Mouse (Mus musculus) lung, adult 2 months (tissue): ENCODE measurements around the gene Sipa1l2. TPM values are rescaled to one million over a fixed set of nuclear protein-coding genes. Genes with fewer than 3 reads are reported as not detected.

Experiments
- DNase-seq: peaks from one replicate; pipeline ENCODE4 v3.0.0; 2022
- H3K4me1 ChIP-seq: fragments of 200-500 bp; 2 replicates; pipeline ENCODE4 v1.6.1; 2011; ENCODE audit warnings: low read length; ENCODE audit not compliant: control insufficient read depth, insufficient read depth
- H3K4me3 ChIP-seq: fragments of 200-500 bp; replicated peaks from 2 replicates; pipeline ENCODE3; 2011; ENCODE audit warnings: low read depth, mild to moderate bottlenecking, control low read depth, low read length; ENCODE audit errors: extremely low read depth
- CTCF ChIP-seq: fragments of 200-500 bp; IDR thresholded peaks from 2 replicates; pipeline ENCODE4 v1.5.1; 2011; ENCODE audit warnings: mild to moderate bottlenecking, low read length, control low read depth; ENCODE audit not compliant: insufficient read depth
- POLR2A ChIP-seq: fragments of 200-500 bp; IDR thresholded peaks from 2 replicates; pipeline ENCODE4 v1.6.1; 2011; ENCODE audit warnings: low read depth, mild to moderate bottlenecking, control low read depth, low read length, borderline replicate concordance; ENCODE audit errors: extremely low read depth
- WGBS: fragments of 180-500 bp; shearing (Covaris S2); methylation state at CpG from one replicate; pipeline ENCODE4 v1.1.7; 2018; 5-methylcytosine and 5-hydroxymethylcytosine counted together
- polyA plus RNA-seq: library from polyadenylated mRNA; depleted of rRNA; stranded (reverse); fragments of >200 nt; gene quantifications from 2 replicates; pipeline ENCODE4 v1.2.3, GENCODE M21; 2012

Sipa1l2 gene
- polyA plus RNA-seq, 1 experiment: 38.6 TPM

DNA sequence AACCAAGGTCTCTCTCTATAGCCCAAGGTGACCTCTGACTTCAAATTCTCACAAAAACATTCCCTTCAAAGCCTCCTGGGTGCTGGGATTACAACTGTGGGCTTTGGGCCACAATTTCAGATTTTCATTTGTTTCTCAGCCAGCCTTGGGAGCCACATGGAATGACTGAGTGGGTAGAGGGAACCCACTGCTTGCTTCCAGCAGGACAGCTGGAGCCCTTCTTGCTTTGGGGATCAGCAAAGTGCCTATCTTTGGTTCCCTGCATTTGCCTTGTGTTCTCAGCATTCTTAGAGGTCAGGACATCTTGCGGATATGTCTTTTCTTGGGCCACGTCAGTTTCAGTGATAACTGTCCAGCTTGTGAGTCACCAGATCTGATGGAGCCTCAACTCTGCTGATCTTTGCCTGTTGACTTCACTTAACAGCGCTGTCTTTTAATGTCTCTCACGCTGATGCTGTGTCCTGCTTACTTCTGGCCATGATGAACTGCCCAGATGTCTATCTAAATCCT lies 38.2 kb upstream of the Sipa1l2 start:
- Histone ChIP-seq H3K4me3 (no peak overlapping the region), H3K4me1 (no peaks in the 10 kb centered on the region)
- WGBS: 75% methylated on average over 4 of the region's 4 CpGs
- DNase-seq: no peak
- TF ChIP-seq CTCF: no peak

DNA sequence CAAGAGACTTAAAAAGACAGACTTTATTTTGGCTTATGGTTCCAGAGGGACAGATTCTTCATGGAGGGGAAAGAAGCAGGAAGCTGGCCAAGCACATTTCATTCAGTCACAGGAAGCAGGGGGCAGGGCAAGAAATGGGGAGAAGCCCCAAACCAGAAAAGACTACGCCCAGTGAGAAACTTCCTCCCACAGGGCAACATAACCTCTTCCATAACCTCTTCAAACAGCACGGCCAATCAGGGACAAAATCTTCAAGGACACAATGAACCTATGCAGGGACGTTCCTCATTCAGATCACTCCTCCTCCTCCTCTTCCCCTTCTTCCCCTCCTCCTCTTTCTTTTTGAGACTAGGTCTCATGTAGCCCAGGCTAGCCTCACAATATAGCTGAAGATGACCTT lies 37.3 kb upstream of the Sipa1l2 start:
- no peak overlapping the region for H3K4me3 ChIP-seq
- WGBS: 64% methylated on average over 3 of the region's 3 CpGs
- TF ChIP-seq POLR2A (no peak), CTCF (no peak)
- no peak for DNase-seq
- H3K4me1 ChIP-seq: no peaks in the 10 kb centered on the region

GRCm38 (mm10) chr8:125604817-125605512 lies 35.4 kb upstream of the Sipa1l2 start:
- 64% methylated on average over 8 of the region's 8 CpGs for WGBS
- DNase-seq: no peak
- TF ChIP-seq CTCF: no peak
- no peak for TF ChIP-seq POLR2A
- Histone ChIP-seq H3K4me3 (no peak overlapping the region), H3K4me1 (no peaks in the 10 kb centered on the region)

- no peaks in the 10 kb centered on the region for H3K4me1 ChIP-seq
- WGBS: 75% methylated on average over 18 of the region's 18 CpGs
- DNase-seq: no peak
- no peak overlapping the region for H3K4me3 ChIP-seq
- TF ChIP-seq POLR2A (no peak), CTCF (no peak)
Observed at GRCm38 (mm10) chr8:125604213-125604816, 34.7 kb upstream of the Sipa1l2 start.

DNA sequence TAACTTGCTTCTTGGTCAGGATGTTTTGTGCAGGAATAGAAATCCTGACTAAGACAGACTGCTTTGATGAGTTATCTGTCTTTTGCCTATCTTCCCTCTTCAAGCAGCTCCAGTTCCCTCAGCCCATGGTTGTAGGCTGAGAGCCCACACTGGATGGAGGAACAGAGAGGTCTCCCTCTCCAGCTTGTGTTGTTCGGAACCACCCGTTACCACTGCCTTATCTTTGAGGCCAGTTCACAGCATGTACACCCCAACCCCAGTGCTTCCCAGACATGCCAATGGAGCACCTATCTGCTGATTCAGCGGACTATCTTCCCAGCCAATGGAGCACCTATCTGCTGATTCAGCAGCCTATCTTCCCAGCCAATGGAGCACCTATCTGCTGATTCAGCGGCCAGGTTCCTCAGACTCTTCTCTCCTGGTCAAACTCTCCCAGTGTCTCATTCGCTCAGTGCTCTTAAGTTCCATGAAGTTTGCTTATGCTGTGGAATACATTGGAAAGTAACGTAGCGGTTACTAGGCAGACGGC lies 33.8 kb upstream of the Sipa1l2 start:
- DNase-seq: no peak
- Histone ChIP-seq H3K4me1 (no peaks in the 10 kb centered on the region), H3K4me3 (no peak overlapping the region)
- WGBS: 90% methylated on average over 8 of the region's 8 CpGs
- TF ChIP-seq CTCF: no peak
- no peak for TF ChIP-seq POLR2A

DNA sequence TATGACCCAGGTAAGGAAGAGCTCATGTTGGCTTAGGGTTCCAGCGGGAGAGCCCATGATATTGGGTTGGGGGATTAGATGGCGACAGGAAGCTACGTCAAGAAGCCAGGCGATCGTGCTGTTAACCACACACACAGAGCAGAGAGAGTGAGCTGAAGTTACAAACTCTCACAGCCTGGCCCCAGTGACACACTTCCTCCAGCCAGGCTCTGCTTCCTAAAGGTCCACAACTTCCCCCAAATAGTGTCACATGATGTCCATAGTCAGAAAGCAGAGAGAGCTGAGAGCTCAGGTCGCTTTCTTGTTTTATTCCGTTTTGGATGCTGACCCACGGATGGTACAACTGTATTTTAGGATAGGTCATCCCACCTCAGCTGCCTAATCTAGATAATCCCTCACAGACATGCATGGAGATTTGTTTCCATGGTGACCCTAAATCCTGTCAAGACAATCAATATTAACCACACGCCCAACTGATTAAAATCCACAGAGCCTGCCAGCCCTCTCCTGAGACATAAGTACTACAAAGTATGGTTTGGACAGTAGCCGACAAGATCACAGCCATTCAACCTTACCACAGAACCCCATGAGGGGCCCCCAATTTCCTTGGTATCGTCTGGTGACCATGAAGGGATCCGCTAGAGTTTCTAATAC lies 30.6 kb upstream of the Sipa1l2 start:
- H3K4me1 ChIP-seq: peaks cover 2% of the 10 kb centered on the region
- 71% methylated on average over 12 of the region's 12 CpGs for WGBS
- TF ChIP-seq CTCF (no peak), POLR2A (no peak)
- no peak for DNase-seq
- no peak overlapping the region for H3K4me3 ChIP-seq

- WGBS: 33% methylated on average over 17 of the region's 17 CpGs
- TF ChIP-seq CTCF: no peak
- TF ChIP-seq POLR2A: no peak
- peaks cover 2% of the 10 kb centered on the region for H3K4me1 ChIP-seq
- no peak overlapping the region for H3K4me3 ChIP-seq
- DNase-seq: no peak
Observed at GRCm38 (mm10) chr8:125595571-125596508, 26.2 kb upstream of the Sipa1l2 start.

GRCm38 (mm10) chr8:125590363-125590762 lies 20.8 kb upstream of the Sipa1l2 start:
- WGBS: 81% methylated on average over 3 of the region's 3 CpGs
- TF ChIP-seq POLR2A (no peak), CTCF (no peak)
- DNase-seq: no peak
- Histone ChIP-seq H3K4me3 (no peak overlapping the region), H3K4me1 (no peaks in the 10 kb centered on the region)

GRCm38 (mm10) chr8:125586587-125586986 lies 17.0 kb upstream of the Sipa1l2 start:
- TF ChIP-seq POLR2A (no peak), CTCF (no peak)
- no peak overlapping the region for H3K4me3 ChIP-seq
- DNase-seq: no peak
- H3K4me1 ChIP-seq: no peaks in the 10 kb centered on the region
- WGBS: 89% methylated on average over 7 of the region's 7 CpGs
